Mouse (Mus musculus) monocyte, adult 59 days (primary cell): ENCODE results near the gene Dapk1. TPM values are rescaled to one million over a fixed set of nuclear protein-coding genes. Genes with fewer than 3 reads are reported as not detected.

Source experiments
- total RNA-seq, 2 experiments: library from RNA; stranded (reverse); gene quantifications; one replicate each; pipeline ENCODE4 v1.2.4; 2023

The Dapk1 gene
- total RNA-seq = 10 to 100 TPM; 26.8 to 41.5 TPM

DNA sequence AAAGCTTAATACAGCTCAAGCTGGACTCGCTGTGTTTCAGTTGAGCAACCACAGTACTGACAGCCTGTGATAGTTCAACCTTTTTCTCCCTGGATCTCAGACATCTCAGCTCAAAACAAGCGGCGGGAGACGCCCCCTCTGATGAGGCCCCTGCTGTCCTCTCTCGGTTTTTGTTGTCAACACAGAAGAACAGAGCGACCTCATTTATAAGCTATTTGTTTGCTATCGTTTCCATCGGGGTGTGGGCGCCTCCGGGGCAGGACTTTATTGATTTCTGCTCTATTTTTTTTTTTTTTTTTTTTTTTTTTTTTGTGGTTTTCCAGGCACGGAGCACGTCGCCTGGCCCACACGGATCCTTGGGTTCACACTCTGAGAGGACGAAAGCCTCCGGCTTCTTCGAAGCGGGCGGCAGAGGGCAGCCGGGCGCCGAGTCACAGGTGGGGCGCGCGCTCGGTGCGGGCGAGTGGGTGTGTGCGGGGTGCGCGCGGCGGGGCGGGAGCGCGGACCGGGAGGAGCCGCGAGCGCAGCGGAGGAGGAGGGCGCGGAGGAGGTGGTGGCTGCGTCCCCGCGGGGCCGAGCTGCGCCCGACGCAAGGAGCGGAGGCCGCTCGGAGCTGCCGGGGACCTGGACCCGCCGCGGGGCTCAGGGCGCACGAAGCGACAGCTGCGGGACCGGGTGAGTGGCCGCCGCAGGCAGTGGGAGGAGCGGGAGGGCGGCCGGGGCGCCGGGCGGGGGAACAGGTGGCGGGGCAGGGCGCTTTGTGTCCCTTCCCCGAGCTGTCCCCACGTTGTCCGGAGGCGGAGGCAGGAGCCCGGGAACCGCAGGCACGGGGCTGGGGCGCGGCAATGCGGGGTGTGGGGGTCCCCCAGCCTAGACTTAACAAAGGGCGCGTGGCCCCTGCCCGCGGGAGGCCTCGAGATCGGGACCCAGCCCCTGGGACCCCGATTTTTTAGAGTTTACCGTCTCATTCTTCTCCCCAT, at the start of gene Dapk1:
Gene Dapk1 (plus strand): TSS at position 512 of the 980 bp plus-strand sequence.

DNA sequence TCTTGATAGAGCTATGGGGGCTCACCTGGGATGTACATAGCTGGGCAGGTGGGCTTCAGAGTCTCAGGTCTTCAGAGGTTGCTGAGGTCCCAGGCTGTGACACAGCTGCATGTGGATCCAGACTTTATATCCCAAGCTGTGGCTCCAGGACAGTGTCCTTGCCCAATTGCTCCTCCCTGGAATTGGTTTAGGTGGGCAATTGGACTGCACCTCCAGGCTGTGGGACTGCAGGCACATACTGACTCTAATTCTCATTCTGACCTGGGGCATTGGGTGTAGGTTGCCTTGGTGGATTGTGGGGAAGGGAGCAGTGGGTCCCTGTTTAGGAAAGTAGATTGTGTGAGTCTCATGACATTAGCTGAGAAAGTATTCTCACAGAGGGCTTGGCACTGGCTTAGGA, 184.5 kb downstream of the Dapk1 start, which contains the start of gene BC051665:
Gene BC051665 (minus strand): TSS at position 101 of the 400 bp plus-strand sequence.

DNA sequence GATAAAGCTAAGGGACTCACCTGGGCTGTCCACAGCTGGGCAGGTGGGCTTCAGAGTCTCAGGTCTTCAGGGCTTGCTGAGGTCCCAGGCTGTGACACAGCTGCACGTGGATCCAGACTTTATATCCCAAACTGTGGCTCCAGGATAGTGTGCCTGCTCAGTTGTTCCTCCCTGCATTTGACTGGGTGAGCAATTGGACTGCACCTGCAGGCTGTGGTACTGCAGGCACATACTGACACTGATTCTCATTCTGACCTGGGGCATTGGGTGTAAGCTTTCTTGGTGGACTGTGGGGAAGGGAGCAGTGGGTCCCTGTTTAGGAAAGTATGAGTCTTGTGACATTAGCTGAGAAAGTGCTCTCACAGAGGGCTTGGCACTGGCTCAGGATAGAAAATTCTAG, 201.0 kb downstream of the Dapk1 start, which contains the start of gene Ctsll3:
Gene Ctsll3 (minus strand): TSS at position 101 of the 400 bp plus-strand sequence.

Other genes starting within 250 kb of the Dapk1 start
- gene BC051665, start 184.4 kb downstream of the Dapk1 start, total RNA-seq = not detected
- not detected for gene Ctsll3, start 200.9 kb downstream of the Dapk1 start, total RNA-seq